Mouse (Mus musculus) ovary, postnatal 36 days (tissue): Measurements from ENCODE around the gene Patj.
"Not testable (repeated sequence)": the region's sequence is repeated elsewhere in the genome, so short reads cannot be mapped to it uniquely, and the experiment has no call there.

Experiments used
- DNase-seq: peaks from one replicate; pipeline ENCODE4 v3.0.0; 2022; ENCODE audit warnings: low spot score, mixed read lengths

The Patj gene

GRCm38 (mm10) chr4:98659032-98659431, 263.4 kb downstream of the Patj start:
- DNase-seq = no peak

GRCm38 (mm10) chr4:98660534-98660933, 264.9 kb downstream of the Patj start:
- DNase-seq = no peak

GRCm38 (mm10) chr4:98665884-98666283, 270.3 kb downstream of the Patj start:
- DNase-seq = no peak

GRCm38 (mm10) chr4:98666451-98666850, 270.9 kb downstream of the Patj start:
- DNase-seq = no peak

- DNase-seq = no peak
Observed at GRCm38 (mm10) chr4:98667009-98667408, 271.4 kb downstream of the Patj start.

GRCm38 (mm10) chr4:98677506-98677905, 281.9 kb downstream of the Patj start:
- no peak for DNase-seq

- DNase-seq = no peak
Observed at GRCm38 (mm10) chr4:98686678-98687267, 291.2 kb downstream of the Patj start.

- no peak for DNase-seq
Observed at GRCm38 (mm10) chr4:98688116-98688515, 292.5 kb downstream of the Patj start.

- DNase-seq = no peak
Observed at GRCm38 (mm10) chr4:98688520-98688919, 292.9 kb downstream of the Patj start.

- DNase-seq = no peak
Observed at GRCm38 (mm10) chr4:98689988-98690387, 294.4 kb downstream of the Patj start.

- DNase-seq = no peak
Observed at GRCm38 (mm10) chr4:98693465-98694185, 298.0 kb downstream of the Patj start.

GRCm38 (mm10) chr4:98697932-98698331, 302.3 kb downstream of the Patj start:
- DNase-seq = no peak

- no peak for DNase-seq
Observed at GRCm38 (mm10) chr4:98698921-98699320, 303.3 kb downstream of the Patj start.

GRCm38 (mm10) chr4:98700156-98700555, 304.6 kb downstream of the Patj start:
- no peak for DNase-seq

GRCm38 (mm10) chr4:98702201-98702894, 306.8 kb downstream of the Patj start:
- DNase-seq = peak; percentile 62

GRCm38 (mm10) chr4:98710891-98711290, 315.3 kb downstream of the Patj start:
- no peak for DNase-seq

- no peak for DNase-seq
Observed at GRCm38 (mm10) chr4:98717735-98718546, 322.4 kb downstream of the Patj start.

- no peak for DNase-seq
Observed at GRCm38 (mm10) chr4:98718547-98718917, 322.9 kb downstream of the Patj start.

GRCm38 (mm10) chr4:98722454-98722853, 326.9 kb downstream of the Patj start:
- peak; percentile 58 for DNase-seq

- DNase-seq = not testable (repeated sequence)
Observed at GRCm38 (mm10) chr4:98724682-98725081, 329.1 kb downstream of the Patj start.

- no peak for DNase-seq
Observed at GRCm38 (mm10) chr4:98725439-98725838, 329.9 kb downstream of the Patj start.

- DNase-seq = no peak
Observed at GRCm38 (mm10) chr4:98726590-98727237, 331.1 kb downstream of the Patj start, which contains the start of gene L1td1. Gene L1td1, plus strand, starts transcription at chr4:98726734.
